Mouse (Mus musculus): ENCODE measurements around the gene Cabp2.

The Cabp2 gene

DNA sequence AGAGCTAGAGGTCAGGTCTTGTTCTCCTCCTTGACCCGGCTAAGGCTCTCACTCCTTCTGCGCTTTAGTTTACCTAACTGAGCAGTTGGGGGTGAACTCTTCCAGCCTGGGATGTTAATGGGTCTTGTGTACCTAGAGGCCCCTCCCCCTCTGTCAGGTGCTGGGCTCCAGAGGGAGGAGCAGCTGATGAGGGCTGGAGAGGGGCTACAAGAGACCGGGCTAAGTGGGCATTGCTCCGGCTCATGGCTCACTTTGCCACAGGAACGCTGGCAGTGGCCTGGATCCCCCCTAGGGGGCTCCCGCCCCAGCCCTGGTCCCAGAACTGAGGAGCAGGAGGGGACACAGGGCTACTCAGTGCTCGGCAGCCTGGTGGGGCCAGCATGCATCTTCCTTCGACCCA, 2.4 kb downstream of the Cabp2 start:
- DNase-seq, result no peak

DNA sequence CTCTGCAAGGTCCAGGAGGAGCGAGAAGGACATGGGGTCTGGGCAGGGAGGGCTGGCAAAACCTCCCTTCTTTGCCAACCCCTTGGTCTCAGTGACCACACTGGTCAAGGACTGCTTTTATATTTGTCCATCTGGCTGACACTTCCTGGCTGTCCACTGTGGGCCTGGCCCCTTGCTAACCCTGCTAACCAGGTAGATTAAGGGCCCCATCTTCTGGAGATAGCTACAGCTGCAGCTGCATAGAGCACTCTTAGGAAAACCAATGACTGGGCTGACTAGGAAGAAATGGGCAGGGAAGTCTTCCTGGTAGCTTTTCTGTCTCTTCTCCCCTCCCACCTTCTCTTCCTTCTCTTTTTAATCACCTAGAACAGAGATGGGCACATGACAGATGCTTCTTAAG, 3.6 kb downstream of the Cabp2 start:
- DNase-seq, result no peak

DNA sequence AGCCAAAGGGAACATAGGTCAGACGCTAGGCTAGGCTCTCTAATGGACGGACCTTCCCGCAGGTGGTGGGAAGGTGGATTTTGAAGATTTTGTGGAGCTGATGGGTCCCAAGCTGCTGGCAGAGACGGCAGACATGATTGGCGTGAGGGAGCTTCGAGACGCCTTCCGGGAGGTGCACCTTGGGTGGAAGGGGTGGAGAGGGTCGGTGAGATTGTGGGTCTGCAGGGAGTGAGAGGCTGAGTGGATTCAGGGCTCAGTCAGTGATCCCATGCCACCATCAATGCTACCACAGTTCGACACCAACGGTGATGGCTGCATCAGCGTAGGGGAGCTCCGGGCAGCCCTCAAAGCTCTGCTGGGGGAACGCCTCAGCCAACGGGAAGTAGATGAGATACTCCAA, 4.8 kb downstream of the Cabp2 start:
- DNase-seq, result no peak

DNA sequence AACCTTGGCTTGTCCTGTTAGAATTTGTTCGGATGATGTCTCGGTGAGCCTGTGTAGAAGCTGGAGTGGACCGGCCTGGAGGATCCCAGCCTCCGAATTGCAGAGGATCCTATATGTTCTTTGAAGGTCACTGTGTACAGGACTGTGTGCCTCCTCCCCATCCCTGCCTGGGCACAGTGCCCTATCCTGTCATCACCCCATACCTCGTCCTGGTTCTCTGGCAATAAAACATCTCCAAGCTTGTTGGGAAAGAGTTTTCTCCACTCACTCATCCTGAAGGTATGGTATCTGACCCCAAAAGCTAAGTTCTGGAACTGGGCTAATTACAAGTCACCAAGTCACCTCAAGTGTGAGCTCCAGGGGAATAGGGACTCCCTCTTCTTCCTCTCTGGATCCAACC, 5.7 kb downstream of the Cabp2 start:
- no peak for DNase-seq

DNA sequence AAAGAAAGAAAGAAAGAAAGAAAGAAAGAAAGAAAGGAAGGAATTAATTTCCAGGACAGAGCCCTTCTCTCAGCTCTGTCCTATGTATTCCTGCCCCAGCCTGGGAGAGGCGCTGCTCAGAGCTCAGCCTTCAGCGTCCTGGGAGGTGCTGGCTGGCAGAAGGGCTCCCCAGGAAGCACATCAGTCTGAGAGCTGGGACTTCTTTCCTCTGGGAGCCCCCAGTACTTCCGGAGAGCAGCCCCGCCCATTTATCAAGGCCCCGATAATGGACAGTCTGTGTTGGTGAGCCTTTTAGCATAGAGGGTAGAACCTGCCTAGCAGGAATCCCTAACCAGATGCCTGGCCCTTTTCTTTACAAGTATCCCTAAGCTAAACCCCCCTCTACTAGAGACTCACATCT, 6.8 kb downstream of the Cabp2 start:
- DNase-seq, result no peak

DNA sequence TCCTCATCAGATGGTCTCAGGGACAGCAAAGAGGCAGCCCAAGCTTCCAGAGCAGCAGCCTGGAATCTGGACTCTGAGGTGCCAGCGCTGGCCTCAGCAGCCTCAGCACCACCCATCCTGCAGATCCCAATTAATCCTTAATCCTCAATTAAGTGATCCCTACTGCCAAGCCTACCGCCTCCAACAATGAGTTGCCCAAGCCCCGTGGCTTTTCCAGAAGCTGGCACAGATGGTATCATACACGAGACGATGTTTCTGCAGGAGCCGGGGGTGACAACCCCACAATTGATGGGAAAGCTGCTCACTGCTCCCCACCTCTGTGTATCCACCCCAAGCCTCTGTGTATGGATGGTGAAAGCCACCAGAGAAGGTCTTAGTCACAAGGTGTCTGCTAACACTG, 7.8 kb downstream of the Cabp2 start:
- DNase-seq, result no peak

DNA sequence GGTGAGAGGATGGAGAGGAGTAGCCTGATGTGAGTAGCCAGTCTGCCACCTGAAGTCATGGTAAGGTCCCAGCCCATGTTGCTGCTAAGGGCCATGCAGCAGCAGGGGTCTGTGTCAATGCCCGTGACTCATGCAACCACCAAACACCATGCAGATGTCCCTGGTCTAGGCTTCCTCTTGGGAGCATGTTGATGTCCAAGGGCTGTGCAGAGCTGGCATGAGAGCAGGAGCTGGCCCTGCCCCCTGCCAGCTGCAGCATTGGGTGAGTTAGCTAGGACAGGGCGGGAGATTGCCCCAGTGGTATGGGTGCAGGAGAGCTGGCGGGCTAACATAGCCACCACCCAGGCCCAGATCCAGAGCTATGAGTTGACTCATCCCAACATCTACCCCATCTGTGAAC, 9.1 kb downstream of the Cabp2 start:
- DNase-seq, result no peak

DNA sequence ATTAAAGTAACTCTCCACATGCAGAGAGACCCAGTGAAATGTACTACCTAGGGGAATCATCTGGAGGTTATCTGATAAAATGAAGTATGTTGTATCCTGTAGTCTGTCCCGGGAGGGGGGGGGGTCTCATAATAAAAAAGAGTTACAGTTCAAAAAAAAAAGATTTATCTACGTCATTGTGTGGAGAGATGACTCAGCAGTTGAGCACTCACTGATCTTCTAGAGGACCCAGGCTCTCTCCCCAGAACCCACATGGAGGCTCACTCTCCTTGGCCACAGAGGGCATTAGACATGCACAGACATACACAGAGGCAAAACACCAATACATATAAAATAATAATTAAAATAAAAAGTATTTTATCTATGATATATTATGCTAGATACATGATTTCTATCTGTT, 10.0 kb downstream of the Cabp2 start:
- DNase-seq, result no peak

DNA sequence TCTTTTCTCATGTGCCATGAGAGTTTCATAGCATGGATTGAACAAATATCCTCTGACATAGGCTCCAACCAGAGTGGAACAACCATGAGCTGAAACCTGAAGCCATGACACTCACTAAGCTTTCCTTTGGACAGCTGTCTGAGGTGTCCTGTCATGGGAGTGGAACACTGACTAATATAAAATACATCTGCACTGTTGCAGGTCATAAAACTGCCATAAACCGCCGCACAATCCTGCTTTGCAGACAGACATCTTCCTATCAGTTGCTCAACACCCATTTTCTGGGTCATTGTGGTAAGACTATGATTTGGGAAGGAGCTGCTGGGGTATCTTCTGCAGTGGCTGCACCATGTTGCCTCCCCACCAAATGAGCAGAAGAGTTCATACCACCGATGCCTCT, 11.4 kb downstream of the Cabp2 start:
- DNase-seq, result no peak

DNA sequence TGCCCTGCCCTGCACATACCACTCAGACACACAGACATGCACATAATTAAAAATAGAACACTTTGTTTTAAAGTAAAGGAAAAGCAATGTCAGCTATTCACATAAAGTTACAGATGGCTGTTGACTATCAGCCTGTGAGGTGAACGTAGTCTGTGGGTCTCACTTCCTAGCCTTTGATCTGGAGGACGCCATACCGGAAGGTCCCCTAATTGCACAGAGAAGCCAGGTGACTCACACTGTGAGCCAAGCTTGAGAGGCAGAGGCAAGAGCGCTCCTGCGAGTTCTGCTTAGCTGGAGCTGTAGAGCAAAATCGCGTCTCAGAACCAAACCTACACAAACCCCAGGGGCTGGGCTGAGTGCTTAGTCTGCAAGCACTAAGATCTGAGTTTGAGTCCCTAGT, 12.4 kb downstream of the Cabp2 start:
- no peak for DNase-seq

DNA sequence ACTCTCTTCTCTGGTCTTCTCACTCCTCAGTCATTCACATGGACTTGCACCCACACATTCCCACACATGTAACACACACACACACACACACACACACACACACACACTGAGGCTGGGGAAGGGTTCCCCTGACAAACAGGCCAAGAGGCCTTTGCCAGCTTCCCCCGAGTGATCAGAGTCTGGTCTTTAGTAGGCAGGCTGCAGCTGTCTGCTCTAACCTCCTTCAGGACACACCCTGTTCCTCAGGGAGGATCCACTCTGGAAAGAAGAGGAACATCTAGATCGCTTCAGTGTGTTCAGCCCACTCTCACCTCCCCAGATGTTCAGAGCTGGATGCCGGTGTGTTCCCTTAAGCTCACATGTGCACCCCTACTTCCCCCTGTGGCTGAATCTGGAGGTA, 13.0 kb downstream of the Cabp2 start:
- no peak for DNase-seq

DNA sequence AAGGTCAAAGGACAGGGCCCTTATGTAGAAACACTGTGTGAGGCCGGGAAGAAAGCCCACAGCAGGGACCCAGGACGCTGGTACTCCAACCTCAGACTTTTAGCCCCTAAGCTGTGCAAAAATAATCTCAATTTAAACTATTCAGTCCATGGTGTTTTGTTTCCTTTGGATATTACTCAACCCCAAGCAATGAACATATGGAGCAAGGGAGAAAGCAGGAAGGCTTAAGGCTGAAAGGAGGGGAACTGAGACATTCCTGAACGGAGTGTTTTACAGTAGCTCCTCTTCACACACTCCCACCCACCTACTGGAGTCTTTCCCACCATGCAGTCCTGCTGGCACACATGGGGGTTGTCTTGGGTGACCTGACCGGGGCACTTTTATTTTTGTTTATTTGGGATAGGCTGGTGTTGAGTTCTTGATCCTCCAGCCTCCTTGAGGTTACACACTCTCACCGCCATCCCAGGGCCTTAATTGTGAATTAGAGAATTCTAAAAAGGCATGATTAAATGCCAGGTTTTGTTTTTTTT, 13.5 kb downstream of the Cabp2 start:
- no peak for DNase-seq

DNA sequence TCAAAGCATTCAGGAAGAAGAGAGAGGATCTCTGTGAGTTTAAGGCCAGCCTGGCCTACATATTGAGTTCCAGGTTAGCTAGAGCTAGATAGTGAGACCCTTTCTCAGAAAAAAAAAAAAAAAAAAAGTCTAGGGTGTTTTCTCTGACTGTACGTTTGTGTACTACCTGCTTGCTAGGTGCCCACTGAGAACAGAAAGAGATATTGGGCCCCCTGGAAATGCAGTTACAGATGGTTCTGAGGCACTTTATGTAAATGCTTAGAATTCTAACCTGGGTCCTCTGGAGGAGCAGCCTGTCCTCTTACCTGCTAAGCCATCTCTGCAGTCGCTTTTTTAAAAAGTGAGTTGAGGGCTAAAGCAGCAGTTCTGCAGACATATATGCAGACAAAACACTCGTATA, 14.4 kb downstream of the Cabp2 start:
- no peak for DNase-seq

DNA sequence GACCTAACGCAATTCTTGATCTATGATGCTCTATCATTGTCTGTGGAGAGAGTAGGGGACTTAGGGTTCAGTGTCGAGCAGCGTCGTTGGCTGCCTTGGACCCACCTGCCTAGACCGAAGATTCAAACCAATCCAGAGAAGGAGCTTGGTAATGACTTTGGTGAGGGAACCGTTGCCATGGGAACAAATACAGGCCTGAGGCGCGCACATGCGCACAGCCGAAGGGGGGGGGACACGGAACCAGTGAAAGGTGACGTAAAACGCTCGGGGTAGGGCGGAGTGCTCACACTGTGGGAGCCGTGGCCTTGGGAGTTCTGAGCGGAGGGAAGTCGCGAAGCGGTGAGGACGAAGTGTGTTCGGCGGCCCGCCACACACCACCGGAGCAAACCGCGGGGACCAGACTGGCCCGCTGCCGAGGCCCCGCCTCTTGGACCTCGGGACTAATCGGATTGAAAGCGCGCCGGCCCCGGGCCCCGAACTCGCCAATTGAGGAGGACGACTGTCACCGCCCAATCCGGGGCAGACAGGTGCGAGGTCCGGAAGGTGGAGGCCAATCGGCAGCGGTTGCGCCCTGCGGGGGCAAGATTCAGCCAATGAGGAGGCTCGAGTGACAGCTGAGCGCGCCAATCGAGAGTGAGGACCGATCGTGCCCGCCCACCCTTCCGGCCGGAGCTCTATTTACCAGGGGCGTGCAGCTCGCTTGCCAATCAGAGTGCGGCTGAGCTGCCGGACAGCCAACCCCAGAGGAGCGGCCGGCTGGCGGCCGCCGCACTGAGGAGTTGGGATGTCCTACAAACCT, 15.5 kb downstream of the Cabp2 start, which contains the start of gene Cdk2ap2:
Gene Cdk2ap2 (plus strand): TSS at position 541 of the 799 bp plus-strand sequence.
- peak; percentile 99 for DNase-seq

DNA sequence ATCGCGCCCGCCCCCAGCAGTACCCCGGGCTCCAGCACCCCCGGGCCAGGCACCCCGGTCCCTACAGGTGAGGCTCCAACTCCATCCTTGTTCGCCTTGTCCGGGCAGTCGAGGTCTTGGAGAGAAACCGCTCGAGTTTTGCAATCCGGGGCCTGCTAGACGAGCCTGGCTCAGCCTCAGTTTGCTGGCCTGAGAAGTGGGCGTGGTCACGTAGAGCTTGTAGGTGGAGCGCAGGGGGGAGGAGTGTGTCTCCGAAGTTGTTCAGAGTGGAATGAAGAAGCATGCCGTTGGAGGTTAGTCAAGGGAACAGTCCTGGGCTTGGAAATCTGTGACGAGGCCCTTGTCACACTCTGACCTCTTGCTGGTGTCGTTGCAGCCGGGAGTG, 16.1 kb downstream of the Cabp2 start:
- peak; percentile 90 for DNase-seq

DNA sequence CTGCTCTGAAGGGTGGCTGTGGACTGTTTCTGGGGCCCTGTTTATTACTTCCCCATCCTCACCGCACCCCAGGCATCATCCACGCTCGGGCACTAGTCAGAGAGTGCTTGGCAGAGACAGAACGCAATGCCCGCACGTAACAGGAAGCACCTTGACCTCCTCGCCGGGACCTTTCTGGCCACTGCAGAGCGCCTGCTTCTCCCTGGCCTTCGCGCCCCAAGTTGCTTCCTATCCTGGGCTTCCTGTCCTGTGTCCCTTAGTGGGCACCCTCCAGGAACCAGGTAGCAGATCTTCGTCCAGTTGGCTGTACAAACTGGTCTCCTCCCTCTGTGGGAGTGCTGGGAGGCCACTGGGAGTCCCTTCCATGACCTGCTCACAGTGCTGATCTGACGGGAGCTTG, 17.0 kb downstream of the Cabp2 start:
- no peak for DNase-seq

DNA sequence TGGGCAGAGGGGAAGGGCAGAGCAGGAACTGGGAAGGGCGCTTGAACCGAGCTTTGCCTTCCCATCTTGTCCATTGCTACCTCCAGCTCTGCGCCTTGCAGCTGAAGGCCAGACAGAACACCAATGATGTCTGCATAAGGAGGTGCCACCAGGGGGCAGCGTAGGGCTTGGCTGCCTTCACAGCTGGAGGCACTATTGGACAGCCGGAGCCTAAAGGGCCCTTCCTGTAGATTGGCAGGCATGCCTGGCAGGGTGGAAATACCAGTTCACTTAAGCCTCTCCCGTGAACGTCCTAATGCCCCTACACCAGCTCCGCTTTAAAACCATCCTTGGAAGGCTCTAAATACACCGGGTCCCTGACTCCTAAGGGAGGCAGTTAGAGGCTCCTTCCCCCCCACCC, 17.7 kb downstream of the Cabp2 start:
- DNase-seq, result peak; percentile 95

DNA sequence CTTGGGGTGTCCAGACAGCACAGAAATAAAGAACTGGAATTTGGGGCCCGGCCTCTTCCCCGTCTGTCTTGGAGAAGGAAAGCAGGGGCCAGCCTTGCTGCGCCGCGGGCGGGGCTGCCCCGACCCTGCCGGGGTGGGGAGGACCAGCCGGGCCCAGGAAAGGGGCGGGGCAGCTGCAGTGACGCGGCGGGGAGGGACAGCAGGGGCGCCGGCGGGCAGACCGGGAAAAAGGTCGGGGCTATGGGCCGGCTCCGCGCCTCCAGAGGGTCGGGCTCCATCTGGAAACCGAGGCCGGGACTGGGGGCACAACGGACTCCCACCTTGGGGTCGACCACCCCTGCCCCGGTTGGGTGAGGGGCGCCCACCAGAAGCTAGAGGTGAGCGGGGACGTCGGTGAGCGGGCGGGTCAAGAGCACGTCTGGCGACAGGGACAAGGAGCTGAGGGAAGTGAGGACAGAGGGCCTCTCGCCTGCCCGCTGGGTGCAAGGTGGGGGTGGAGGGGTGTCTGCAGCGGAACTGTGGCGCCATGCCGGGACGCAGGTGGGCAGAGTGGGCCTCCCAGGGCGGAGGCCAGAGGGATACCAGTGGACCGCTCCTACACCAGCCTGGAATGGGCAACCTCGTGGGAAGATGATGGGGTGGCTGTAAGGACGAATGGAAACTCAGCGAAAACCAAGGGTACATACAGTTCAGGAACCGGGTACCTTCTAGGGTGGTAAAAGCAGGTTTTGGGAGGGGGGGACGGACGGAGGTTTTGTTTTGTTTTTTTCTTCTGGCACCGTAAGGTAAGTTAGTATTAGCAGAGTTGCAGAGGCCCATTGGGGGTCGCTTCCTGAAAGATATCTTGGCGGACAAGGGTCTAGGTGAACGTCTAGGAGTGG, 18.7 kb downstream of the Cabp2 start, which contains the start of gene Pitpnm1:
Gene Pitpnm1 (plus strand): TSS at position 162 of the 881 bp plus-strand sequence.
- DNase-seq, result peak; percentile 87

DNA sequence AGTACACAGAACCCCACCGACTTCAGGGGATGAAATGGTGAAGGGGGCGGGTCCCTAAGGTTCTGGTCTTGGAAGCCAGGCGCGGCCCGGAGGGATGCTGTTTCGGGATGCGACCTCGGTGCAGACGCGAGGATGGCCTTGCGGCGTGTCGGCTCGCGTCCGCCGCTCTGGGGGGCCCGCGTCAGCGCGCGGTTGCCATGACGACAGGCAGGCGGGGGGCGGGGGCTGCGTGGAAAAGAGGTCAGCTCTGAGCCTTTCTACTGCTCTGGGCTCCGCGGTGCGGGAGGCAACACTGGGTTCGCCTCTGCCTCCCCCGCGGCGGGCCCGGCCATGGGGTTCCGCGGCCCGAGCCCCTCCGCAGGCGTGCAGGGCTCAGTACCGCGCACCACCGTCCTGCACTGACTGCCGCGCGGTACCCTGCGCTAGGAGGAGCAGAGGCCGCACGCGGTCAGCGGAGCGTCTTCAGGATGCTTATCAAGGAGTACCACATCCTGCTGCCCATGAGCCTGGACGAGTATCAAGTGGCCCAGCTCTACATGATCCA, 19.4 kb downstream of the Cabp2 start:
- DNase-seq, result peak; percentile 47

DNA sequence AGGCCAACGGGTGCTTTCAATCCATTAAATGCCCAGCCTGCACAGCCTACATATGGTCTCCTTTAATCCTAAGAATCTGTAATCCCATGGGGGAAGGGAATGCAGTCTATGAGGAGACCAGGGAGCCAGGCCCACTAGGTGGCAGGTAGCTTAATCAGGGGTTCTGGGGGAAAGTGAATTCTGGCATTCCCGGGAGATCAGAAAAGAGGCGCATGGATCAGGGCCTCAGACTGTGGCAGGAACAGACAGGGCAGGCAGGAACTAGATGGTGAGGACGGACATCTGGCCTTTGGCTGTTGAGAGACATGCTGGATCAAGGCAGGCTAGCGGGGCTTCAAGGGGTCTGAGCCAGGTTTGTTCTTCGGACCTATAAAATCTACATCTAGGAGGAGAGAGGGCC, 20.1 kb downstream of the Cabp2 start:
- DNase-seq, result no peak

DNA sequence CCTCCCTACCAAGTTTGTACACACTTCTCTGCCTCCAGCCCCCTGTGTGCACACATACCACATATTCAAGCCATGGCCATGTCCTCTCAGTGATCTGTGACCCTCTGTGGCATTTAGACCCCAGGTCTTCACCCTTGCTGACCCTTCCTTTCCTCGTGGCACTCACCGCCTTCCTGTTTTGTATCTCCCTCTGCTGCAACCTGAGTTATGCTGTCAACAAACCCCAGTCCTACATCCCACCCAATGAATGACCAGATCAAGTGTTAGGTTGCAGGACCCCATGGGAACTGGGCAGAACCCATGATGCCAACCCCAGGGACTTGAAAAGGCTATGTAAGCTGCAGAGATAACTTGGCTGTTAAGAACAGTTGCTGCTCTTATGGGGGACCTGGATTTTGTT, 20.7 kb downstream of the Cabp2 start:
- DNase-seq, result no peak

DNA sequence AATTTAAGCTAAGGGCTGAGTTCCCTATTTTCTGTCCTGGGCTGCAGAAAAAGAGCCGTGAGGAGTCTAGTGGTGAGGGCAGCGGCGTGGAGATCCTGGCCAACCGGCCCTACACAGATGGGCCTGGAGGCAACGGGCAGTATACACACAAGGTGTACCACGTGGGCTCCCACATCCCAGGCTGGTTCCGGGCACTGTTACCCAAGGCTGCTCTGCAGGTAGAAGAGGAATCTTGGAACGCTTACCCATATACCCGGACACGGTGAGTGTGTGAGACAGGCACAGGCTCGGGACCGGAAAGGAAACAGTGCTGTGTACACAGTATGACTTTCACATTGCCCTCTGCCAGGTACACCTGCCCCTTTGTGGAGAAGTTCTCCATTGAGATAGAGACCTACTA, 21.2 kb downstream of the Cabp2 start:
- no peak for DNase-seq

DNA sequence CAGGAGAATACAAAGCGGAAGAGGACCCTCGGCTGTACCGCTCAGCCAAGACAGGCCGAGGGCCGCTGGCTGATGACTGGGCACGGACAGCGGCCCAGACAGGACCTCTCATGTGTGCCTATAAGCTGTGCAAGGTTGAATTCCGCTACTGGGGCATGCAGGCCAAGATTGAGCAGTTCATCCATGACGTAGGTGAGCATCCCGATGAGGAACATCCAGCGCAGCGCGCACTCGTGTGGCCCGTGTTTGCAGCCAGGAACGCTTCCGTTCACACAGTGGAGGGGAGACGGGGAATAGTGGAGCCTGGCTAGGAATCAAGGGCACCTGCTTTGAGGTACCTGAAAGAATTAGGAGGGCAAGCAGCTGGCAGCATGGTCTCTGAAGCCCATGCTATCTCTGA, 21.9 kb downstream of the Cabp2 start:
- DNase-seq, result no peak

DNA sequence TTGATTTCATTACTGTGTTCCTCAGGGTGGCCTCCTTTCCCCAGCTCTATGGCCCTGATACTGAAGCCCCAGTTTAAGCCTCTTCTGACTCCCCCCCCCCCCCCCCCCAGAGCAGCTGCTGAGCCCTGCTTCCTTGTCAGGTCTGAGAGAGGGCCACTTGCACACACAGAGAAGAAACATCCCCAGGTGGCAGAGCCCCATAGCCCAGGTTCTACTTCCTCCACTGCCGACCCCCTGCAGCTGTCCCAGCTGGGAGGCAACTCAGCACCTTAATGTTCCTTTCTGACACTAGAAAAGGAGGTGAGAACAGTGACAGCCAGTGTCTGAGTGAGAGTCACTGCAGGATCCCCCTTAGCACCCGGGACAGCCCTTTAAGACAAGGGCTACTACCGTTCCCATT, 22.4 kb downstream of the Cabp2 start:
- DNase-seq, result no peak
